Mouse (Mus musculus) lung, adult 2 months (tissue): ENCODE measurements at regions not wholly inside any gene's neighbourhood (a gene's known extent, or its start where the extent isn't known, plus 50 kb on each side); places are given as distances from the start of the nearest gene placed in this dataset.

Experiments used
- DNase-seq: peaks from one replicate; pipeline ENCODE4 v3.0.0; 2022
- H3K4me1 ChIP-seq: fragments of 200-500 bp; 2 replicates; pipeline ENCODE4 v1.6.1; 2011; ENCODE audit warnings: low read length; ENCODE audit not compliant: control insufficient read depth, insufficient read depth
- H3K4me3 ChIP-seq: fragments of 200-500 bp; replicated peaks from 2 replicates; pipeline ENCODE3; 2011; ENCODE audit warnings: low read depth, mild to moderate bottlenecking, control low read depth, low read length; ENCODE audit errors: extremely low read depth
- CTCF ChIP-seq: fragments of 200-500 bp; IDR thresholded peaks from 2 replicates; pipeline ENCODE4 v1.5.1; 2011; ENCODE audit warnings: mild to moderate bottlenecking, low read length, control low read depth; ENCODE audit not compliant: insufficient read depth
- POLR2A ChIP-seq: fragments of 200-500 bp; IDR thresholded peaks from 2 replicates; pipeline ENCODE4 v1.6.1; 2011; ENCODE audit warnings: low read depth, mild to moderate bottlenecking, control low read depth, low read length, borderline replicate concordance; ENCODE audit errors: extremely low read depth
- WGBS: fragments of 180-500 bp; shearing (Covaris S2); methylation state at CpG from one replicate; pipeline ENCODE4 v1.1.7; 2018; 5-methylcytosine and 5-hydroxymethylcytosine counted together

DNA sequence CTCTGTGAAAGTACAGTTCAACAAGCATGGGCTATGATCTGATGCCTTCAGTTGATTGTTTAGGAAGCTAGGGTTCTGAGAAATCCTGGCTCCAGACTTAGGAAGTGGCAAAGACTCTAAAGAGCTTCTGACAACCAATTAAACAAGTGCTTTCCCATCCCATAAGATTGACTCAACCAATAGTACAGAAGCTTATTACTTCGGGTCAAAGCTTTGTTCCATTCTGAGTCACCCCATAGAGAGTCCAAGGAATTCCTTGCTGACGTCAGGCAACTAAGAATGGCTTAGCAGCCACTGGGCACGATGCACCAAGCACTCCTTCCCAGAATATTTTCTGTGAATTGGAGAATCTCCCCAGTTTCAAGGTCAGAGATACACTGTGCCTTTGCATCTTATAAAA lies 59.0 kb upstream of the Ntm start:
- Histone ChIP-seq H3K4me1 (no peaks in the 10 kb centered on the region), H3K4me3 (no peak overlapping the region)
- no peak for DNase-seq
- TF ChIP-seq CTCF: no peak
- no peak for TF ChIP-seq POLR2A
- WGBS: 60% methylated on average over 3 of the region's 3 CpGs

DNA sequence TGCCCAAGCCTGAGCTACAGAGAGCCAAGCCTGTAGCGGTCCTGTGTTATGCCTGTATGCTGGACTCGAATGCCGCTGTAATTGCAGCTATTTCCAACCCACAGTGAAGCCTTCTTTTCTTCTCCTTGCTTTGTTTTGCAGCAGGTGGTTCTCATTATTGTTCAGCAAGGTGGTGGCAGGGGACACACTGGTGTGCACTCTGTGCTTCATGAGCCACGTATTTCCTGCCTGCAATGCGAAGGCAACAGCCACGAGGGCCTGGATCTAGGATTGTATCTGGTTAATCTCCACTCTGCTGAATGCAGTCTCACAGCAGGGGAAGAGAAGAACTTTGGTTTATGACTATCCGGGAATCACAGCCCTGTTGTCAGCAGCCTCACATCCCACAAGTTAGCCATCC lies 62.3 kb upstream of the Ntm start:
- TF ChIP-seq POLR2A: no peak
- no peak for TF ChIP-seq CTCF
- H3K4me3 ChIP-seq: no peak overlapping the region
- no peaks in the 10 kb centered on the region for H3K4me1 ChIP-seq
- 67% methylated on average over 7 of the region's 7 CpGs for WGBS
- DNase-seq: no peak

GRCm38 (mm10) chr9:30026939-30027338 lies 64.0 kb upstream of the Ntm start:
- DNase-seq: no peak
- Histone ChIP-seq H3K4me1 (no peaks in the 10 kb centered on the region), H3K4me3 (no peak overlapping the region)
- TF ChIP-seq CTCF: no peak
- no peak for TF ChIP-seq POLR2A
- WGBS: 28% methylated on average over 5 of the region's 5 CpGs

GRCm38 (mm10) chr9:30040396-30040795 lies 77.5 kb upstream of the Ntm start:
- no peak overlapping the region for H3K4me3 ChIP-seq
- 42% methylated on average over 4 of the region's 4 CpGs for WGBS
- DNase-seq: no peak
- no peaks in the 10 kb centered on the region for H3K4me1 ChIP-seq
- no peak for TF ChIP-seq POLR2A
- no peak for TF ChIP-seq CTCF

DNA sequence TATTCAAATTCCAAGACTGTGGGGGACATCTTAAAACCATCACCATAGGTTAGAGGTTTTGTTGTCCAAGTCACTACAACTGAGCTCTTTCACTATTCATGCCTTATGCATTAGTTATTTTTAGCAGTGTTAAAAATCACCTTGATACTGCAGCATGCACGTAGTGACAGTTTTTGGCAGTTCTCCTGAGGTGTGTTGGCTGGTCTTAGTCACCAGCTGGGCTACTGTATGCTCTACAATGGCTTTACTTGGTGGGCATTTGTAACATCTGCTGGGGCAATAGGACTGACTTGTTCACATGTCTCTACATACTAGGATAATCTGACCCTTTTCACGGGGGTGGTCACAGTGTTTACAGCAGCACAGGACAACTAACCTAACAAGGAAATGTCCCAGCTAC lies 101.6 kb upstream of the Ntm start:
- Histone ChIP-seq H3K4me3 (no peak overlapping the region), H3K4me1 (no peaks in the 10 kb centered on the region)
- TF ChIP-seq POLR2A (no peak), CTCF (no peak)
- 78% methylated on average over 2 of the region's 2 CpGs for WGBS
- DNase-seq: no peak

DNA sequence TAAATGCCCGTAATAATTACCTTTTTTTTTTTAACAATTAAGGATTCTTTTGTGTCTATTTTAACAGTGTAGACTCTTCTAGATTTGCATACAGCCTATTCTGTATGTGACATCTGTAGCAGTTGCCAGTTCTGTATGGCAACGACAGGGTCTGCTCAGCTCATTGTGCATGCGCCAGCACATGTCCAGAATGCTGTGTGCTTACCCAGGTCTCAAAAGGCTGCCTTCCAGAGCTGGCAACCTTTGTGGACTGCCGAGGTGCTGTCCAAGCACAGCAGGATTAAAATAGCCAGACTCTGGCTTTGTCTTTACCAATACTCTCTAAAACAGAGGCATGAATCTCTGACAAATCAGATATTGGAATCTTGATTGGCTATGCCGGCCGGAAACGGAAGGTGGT lies 105.0 kb upstream of the Ntm start:
- WGBS: 82% methylated on average over 7 of the region's 7 CpGs
- Histone ChIP-seq H3K4me3 (no peak overlapping the region), H3K4me1 (no peaks in the 10 kb centered on the region)
- DNase-seq: no peak
- TF ChIP-seq POLR2A (no peak), CTCF (no peak)

GRCm38 (mm10) chr9:30075233-30075632 lies 112.3 kb upstream of the Ntm start:
- 73% methylated on average over 3 of the region's 3 CpGs for WGBS
- H3K4me3 ChIP-seq: no peak overlapping the region
- DNase-seq: no peak
- TF ChIP-seq POLR2A: no peak
- TF ChIP-seq CTCF: no peak
- no peaks in the 10 kb centered on the region for H3K4me1 ChIP-seq

- TF ChIP-seq CTCF (no peak), POLR2A (no peak)
- H3K4me3 ChIP-seq: no peak overlapping the region
- no peaks in the 10 kb centered on the region for H3K4me1 ChIP-seq
- 84% methylated on average over 6 of the region's 6 CpGs for WGBS
- DNase-seq: no peak
Observed at GRCm38 (mm10) chr9:30076006-30076405, 113.1 kb upstream of the Ntm start.

DNA sequence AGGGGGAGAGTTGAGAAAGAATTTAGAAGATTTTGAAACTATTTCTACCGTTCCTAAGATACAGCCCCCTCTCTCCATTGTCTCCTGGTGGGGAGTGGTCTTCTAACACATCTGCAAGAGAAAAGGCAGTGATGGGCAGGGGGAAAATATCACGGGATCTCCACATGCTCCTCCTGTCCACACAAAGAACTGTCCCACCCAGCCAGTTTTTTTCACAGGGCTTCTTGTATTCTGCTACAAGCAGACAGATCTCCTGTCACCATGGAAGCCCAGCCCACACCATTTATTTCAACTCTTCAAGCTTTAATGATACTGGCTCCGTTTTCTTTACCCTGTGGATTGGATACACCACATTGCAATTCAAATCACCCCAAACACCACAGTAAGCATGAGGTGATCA lies 113.5 kb upstream of the Ntm start:
- Histone ChIP-seq H3K4me1 (no peaks in the 10 kb centered on the region), H3K4me3 (no peak overlapping the region)
- WGBS: 47% methylated on average over 3 of the region's 3 CpGs
- no peak for DNase-seq
- TF ChIP-seq POLR2A (no peak), CTCF (no peak)

DNA sequence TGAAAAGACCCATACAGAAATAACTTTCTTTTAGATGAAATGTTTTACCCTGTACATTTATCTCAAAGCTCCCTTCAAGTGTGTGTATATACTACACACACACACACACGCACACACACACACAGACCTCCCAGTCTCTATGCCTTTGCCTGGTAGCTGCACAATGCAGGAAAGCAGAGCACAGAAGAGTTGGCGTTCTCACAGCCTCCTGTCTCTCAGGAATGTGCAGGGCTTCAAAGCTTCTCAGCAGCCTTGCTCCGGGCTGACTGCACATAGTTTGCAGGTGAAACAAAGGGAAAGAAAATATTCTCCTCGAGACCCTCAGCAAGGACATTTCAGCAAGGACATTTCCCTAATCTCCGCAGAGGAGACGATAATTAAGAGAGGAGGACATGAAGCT lies 139.0 kb upstream of the Ntm start:
- Histone ChIP-seq H3K4me1 (no peaks in the 10 kb centered on the region), H3K4me3 (no peak overlapping the region)
- TF ChIP-seq POLR2A (no peak), CTCF (no peak)
- 55% methylated on average over 6 of the region's 6 CpGs for WGBS
- no peak for DNase-seq

- no peak for TF ChIP-seq CTCF
- no peak for TF ChIP-seq POLR2A
- DNase-seq: no peak
Observed at GRCm38 (mm10) chr9:30122371-30122770, 159.4 kb upstream of the Ntm start.

GRCm38 (mm10) chr9:30129151-30129550 lies 166.2 kb upstream of the Ntm start:
- Histone ChIP-seq H3K4me3 (no peak overlapping the region), H3K4me1 (no peaks in the 10 kb centered on the region)
- TF ChIP-seq POLR2A (no peak), CTCF (no peak)
- WGBS: 58% methylated on average over 6 of the region's 6 CpGs
- no peak for DNase-seq

More at GRCm38 (mm10) chr9:30122371-30122770, 159.4 kb upstream of the Ntm start:
- H3K4me3 ChIP-seq: no peak overlapping the region
- WGBS: 63% methylated on average over 3 of the region's 3 CpGs
- H3K4me1 ChIP-seq: no peaks in the 10 kb centered on the region
